Mouse (Mus musculus): ENCODE results near the gene Ogfod1.
"Not testable (repeated sequence)": the region's sequence is repeated elsewhere in the genome, so short reads cannot be mapped to it uniquely, and the experiment has no call there.

Gene Ogfod1

DNA sequence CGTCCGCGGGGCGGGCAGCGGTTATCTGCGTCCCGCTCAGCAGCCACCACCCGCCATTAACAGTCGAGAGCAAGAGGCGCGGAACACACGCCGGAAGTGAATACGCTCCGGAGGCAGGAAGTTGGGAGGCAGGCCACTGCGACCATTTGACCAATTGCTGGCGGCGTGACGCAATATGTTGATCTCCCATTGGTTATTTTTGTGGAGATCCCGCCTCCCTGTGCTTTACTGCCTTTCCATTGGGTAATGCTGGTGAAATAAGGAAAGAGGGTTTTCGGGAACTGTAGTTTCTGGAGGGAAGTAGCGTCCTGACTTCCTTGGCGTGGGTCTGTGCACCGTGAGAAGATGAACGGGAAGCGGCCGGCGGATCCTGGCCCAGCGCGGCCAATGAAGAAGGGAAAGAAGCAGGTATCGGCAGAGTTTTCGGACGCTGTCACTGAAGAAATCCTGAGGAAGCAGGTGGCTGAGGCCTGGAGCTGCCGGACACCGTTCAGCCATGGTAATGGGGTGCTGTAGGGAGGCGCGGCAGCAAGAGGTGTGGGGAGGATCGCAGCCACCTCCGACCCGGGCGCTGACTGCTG is at the start of gene Ogfod1, which contains the start of gene Nudt21:
Ogfod1 (plus strand) TSS at position 255 of the 581 bp plus-strand sequence.
Nudt21 (minus strand) TSS at position 88 of the 581 bp plus-strand sequence.
- in situ Hi-C loops (cut with MboI): no loop called here

DNA sequence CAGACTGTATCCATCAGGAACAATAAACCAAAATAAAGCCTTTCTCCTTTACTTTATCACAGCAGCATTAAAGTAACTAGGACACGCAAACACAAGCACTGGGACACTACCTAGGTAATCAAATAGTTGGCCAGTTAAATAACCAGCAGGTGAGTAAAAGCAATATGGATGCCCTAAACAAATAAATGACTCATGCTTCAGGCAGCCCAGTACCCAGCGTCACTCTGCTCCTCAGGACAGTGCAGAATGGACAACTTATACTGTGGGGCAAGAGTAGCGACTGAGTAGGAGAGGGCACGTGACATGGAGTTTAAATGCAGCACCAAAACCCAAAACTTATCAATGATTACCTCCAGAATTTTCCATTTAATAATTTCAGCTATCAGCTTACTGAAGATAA is 47.3 kb upstream of the Ogfod1 start:
- in situ Hi-C loops (cut with MboI): no loop called here

DNA sequence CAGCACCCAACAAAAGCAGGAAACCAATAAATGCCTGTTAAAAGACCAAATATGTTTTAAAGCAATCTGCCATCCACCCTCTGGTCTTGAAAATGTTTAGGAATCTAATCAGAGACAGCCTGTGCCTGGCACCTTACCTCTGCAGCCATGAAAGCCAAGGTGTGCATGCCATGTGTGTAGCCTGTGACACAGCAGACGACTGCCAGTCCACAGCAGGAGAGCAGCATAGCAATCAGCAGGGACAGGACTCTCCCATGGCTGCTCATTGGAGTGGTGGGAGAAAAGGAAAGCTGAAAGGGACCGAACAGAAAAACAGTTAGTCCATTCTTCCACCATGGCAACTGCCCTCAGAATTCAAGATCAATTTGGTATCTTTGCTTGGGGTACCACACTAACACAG is 38.0 kb upstream of the Ogfod1 start:
- in situ Hi-C loops (cut with MboI): no loop called here

DNA sequence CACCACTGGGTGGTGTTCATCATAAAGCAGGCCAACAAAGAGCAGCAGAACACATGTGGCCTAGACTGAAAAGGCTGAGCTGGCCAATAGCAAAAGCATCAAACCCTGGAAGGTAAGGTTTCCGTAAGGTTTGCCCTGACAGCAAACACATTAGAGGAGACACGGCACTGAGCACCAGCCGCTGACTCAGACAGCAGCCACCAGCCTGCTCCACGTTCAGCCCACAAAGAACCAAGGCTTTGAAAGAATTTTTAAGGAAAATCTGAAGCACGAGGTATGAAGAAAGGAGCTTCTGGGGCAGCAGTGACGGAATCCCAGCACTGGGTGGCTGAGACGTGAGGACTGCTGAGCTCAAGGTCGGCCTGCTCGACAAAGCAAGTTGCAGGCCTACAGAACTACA is 32.9 kb upstream of the Ogfod1 start:
- in situ Hi-C loops (cut with MboI): no loop called here

DNA sequence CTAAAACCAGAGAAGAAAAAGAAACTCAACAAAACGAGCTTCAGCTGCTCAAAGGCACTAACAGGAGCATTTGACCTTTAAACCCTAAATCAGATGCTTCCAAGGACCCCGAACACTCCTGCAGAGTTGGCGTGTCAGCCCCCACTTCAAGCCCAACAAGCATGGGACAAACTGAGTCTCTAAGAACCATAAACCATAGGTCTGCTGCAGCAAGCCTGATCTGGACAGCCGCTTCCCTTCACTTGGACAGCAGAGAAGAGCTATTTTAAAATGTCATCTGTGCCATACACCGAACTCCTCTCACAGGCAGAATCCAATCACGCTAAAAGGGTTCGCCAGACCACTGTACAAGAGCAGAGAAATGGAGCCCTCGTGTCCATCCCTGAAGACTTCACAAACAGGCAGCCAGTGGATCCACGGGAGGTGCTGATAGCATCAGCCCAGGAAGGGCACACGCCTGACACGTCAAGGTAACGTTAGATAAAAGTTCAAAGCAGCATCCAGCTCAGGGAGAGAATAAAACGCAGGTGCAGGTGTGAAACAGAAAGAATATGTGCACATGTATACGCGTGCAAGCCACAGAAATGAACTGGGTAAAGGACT is 27.7 kb upstream of the Ogfod1 start:
- in situ Hi-C loops (cut with MboI): no loop called here

DNA sequence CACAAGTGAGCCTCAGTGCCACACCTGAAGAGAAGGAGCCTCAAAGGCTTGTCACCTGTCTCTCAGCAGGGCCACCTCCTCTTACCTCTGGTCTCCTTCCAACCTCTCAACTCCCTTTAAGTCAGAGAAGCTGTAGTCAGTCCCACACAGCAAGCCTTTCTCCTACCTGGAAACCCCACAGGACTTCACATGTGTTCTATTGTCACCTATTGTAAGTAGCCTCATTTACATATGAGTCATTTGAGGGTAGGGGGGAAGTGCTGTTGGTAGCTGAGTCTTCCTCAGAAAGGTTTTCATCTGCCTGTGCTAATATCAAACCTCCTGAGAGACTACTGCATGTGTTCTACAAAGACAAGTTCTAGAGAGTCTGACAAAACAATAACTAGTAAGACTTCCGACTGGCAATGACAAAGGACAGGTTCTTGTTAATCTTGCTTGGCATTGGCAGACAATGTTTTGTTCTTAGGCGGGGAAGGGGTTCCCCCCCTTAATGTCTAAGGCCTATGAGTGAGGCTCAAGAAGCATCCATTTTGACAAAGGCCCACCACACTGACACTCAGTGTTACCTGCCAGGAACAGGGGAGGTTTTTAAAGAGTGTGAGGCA is 26.8 kb upstream of the Ogfod1 start:
- in situ Hi-C loops (cut with MboI): no loop called here

DNA sequence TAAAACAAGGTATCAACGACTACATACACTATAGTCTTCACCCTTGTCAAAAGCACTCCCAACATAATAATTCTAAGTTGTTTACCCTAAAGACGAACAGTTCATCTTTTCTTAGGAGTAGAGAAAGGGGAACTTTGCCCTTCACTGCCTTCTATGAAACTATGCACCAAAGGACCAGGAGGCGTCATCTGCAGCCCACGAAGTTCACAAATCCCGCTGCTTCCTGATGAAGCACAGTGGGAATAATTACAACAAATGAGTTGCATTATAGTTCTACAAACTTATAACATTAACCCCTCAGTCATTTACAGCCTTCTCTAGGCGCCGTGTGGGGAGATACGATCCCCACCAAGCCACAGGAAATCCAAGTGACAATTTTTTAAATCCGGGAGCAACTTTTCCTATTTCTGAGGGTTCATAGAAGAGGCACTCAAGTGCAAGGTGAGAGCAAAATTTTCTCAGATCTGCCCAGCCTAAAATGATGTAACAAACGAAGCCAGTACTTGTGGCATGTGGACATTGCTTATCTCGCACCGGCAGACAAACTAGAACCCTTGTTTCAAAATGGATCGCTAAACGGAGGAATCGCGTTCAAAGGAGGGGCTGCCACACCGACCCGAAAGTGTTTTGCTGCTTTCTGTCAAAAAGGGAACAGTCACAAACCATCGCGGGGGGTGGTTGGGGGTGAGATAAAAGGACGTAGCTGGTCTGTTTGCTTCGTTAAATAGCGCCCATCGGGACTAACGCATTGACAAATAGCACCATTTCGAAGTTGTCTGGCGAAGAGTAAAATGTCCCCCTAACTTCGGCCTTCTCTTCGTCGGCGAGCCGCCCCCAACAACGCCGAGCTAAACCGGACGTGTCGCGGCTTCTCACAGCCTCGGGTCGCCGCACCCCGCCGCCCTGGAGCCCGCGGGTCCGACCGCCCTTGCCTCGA is 25.7 kb upstream of the Ogfod1 start:
- in situ Hi-C loops (cut with MboI): no loop called here

DNA sequence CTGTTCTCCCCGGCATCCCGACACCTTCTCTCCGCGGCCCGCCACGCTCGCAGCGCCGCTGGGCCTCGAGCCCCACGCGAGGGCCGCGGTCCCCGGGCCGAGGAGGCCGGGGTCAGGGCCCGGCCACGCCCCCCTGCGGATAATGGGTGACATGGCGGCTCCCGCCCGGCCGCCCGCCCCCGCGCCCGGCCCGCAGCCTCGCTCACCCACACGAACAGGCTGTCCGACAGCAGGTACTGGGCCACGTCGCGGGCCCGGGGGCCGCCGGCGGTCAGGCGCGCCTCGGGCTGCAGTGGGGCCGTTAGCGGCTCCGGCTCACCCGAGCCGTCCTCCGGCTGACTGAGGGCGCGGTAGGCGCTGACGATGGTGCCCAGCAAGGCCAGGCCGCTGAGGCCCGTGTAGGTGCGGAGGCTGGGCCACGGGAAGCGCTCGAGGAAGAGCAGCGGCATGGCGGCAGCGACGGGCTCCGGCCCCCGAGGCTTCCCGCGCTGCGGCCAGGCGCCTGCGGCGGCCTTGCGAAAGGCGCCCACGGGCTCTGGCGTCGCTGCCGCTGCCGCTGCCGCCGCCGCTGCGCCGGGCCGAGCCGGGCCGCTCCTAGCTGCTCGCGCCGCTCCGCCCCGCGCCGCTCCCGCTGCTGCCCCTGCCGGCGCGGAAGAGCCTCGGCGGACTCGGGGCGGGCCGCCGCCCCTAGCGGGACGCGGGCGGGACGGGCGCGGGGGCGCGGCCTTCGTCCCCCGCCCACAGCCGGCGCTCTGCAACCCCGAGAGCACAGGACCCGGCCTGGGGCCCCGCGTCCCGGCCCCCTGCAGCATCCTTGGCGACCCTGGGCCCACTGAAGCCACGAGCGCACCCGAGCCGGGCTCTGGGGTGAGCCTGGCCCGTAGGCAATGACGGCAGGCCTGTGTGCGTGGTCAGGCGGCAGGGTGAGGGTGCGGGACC is 24.7 kb upstream of the Ogfod1 start, which contains the start of gene Amfr:
Amfr (minus strand) TSS at position 830 of the 939 bp plus-strand sequence.
- in situ Hi-C loops (cut with MboI): no loop called here

DNA sequence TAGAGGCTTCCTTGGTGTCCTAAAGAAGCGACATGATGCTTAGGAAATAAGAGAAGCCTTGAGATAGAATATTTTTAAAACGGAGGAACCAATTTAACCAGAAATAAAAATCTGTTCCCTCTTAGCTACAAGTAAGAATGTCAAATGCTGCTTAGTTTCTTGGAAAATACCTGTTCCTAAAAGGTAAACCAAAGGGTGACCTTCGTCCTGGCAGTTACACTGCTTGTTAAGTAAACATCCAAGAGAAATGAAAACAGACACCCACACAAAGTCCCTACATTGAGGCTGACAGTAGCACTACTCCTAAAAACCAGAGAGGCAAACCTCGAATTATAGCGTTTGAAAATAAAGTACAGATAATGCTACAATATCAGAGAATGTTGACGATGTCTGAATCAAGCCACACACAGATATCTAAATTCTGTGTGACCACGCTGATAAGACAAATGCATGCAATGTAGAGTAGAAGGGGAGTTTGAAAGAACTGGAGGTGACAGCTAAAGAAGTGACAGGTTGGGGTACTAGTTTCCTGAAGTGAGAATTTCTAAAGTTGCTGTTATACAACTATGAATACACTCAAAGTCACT is 23.9 kb upstream of the Ogfod1 start:
- in situ Hi-C loops (cut with MboI): no loop called here

DNA sequence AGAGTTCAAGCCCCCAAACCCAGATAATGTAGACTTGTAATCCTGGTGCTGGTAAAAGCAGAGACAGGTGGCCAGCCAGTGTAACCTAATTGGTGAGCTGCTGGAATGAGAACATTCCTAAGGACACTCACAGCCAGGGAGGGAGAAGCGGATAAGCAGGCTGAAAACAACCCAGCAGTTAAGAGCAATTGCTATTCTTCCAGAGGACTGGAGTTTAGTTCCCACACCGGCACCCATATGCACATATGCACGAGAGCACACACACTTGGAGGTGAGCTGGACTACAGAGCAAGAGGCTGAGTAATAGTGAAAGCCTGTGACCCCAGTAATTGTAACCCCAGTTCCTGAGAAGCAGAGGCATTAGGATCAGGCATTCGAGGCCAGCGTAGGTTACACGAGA is 13.1 kb upstream of the Ogfod1 start:
- in situ Hi-C loops (cut with MboI): no loop called here

DNA sequence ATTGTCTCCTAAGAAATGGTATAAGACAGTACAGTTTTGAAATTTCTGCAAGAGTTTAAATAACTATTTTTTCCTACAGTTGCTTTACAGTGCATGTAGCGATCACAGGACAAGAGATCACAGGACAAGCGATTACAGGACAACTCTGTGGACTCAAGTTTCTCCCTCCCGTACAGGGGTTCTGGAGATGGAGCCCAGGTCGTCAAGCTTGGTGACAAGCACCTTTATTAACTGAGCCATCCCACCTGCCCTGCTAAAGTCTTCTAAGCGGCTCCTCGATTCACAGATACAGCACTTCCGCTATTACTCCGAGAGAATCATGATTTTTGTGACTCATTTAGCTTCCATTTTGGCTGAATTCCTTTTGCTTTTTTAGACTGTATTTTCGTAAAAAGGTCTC is 7.3 kb upstream of the Ogfod1 start:
- in situ Hi-C loops (cut with MboI): no loop called here

DNA sequence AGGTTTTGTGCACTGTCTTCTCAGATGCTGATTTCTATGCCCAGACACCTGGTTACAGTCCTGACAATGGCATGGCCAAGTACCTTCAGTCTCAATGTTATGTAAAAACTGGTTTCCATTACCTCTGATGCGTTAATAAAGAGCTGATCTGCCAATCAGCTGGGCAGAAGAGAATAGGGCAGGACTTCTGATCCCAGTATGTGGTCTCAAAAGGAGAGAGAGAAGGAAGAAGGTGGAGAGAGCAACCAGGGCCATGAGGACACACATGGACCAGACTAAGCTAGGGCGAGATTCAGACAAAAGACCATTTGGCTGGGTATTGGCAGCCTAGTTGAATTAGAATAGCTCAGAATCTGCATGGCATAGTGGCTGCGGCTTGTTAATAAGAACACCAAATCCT is 3.4 kb upstream of the Ogfod1 start:
- in situ Hi-C loops (cut with MboI): no loop called here

DNA sequence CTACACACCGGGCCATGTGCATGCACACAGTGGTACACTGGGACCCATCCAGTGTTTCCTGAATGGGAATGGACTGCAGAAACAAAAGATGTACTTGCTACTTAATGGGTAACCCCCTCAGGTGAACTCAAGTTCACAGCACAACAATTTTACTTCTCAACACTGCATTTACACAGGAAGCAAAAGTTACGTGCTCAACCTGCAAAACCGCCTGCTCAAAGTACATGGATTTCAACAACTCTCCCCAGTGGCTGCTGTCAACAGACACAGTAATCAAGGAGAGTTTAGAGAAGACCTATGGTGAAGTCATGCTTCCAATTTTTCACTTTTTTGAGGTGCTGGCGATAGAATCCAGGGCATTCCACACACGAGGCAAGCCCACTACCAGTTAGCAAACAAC is 1.8 kb upstream of the Ogfod1 start:
- in situ Hi-C loops (cut with MboI): no loop called here

DNA sequence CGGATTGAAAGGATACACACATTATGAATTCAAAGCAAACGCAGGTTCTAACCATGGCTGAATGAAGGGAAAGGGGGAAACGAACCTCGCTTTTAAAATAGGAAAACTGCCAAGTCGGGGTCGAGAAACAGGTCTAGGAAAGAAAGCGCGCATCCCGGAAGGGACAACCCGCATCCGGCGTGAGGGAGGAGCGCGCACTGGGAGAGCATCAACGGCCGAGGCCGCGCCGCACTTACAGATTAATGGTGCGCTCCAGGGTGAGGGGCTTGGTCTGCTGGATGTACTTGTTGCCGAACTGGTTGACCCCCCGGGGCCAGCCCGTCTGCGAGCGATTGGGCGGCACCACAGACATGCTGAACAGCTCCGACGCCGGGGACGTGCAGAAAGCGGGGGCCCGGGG is 457 bp upstream of the Ogfod1 start:
- in situ Hi-C loops (cut with MboI): not testable (repeated sequence)

DNA sequence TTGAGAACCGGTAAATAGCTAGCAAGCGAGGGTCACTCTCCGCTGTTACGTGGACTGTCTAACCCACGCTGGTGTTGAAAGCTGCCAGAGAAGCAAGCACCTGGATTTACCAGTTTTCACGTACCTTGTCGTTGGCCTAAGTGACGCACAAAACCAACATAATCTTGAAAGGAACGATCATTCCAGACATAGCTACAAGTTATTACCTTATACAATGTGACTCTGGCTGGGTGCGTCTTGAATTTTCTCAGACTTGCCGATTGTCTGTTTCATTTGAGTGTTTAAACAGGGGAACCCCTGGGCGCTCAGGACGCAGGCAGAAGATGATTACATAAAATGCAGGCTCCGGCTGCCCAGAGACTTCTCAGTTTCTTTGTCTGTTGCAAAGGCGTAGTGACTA is 808 bp downstream of the Ogfod1 start:
- in situ Hi-C loops (cut with MboI): no loop called here

DNA sequence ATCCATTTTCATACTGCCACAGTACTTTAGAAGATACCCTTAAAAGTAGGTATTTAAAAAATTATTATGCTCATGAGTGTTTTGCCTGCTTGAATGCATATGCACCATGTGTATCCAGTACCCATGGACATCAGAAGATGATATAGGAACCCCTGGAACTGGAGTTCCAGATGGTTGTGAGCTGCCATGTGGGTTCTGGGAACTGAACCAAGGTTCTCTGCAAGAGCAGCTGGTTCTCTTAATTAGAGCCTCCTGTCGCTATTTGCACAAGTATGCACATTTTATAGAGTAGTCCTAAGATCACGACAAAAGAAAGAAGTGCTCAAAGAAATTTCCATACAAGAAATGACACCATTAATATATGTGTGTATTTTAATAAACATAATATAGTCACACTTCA is 10.8 kb downstream of the Ogfod1 start:
- in situ Hi-C loops (cut with MboI): no loop called here

DNA sequence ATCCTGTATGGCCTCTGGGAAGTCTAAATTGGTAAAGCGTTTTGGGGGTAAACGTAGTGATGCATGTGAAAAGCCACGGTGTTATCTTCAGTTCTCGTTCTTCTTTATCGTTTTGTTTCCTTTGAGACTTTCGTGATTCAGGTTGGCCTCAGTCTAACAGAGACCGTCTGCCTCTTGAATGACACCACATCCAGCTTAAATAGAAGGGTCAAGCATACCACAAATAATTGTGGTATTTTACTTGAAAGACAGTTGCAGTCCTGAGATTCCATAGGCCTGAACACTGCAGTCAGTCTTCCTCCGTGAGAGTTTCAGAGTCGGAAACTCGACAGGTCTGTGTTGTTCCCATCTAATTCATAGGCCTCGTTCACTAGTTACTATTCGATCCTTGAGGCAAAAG is 15.7 kb downstream of the Ogfod1 start:
- in situ Hi-C loops (cut with MboI): no loop called here

DNA sequence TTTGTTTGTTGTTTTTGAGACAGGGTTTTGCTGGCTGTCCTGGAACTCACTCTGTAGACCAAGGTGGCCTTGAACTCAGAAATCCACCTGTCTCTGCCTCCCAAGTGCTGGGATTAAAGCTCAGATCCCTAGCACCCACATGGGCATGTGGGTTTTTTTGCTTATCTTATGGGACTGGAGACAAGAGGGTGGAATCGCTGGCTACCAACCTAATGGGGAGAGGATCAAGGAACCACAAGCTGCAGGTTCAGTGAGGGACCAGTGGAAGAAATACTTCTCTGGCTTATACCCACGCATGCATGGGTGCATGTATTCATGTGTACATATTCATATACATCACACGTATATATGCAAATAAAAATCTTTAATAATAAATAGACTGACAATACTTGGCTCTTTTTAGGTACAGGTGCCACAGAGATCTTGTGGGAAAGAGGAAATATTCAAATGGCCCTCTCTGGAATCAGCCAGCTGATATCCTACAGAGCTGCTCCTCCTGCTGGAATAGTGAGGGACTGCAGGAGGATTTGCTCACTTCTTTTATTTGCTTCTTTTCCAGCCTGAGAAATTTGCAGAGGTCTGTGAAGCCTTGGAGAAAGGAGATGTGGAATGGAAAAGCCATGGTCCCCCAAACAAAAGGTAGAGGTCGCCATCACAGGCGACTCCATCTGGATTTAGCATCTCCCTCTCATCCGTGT is 20.3 kb downstream of the Ogfod1 start:
- in situ Hi-C loops (cut with MboI): no loop called here

DNA sequence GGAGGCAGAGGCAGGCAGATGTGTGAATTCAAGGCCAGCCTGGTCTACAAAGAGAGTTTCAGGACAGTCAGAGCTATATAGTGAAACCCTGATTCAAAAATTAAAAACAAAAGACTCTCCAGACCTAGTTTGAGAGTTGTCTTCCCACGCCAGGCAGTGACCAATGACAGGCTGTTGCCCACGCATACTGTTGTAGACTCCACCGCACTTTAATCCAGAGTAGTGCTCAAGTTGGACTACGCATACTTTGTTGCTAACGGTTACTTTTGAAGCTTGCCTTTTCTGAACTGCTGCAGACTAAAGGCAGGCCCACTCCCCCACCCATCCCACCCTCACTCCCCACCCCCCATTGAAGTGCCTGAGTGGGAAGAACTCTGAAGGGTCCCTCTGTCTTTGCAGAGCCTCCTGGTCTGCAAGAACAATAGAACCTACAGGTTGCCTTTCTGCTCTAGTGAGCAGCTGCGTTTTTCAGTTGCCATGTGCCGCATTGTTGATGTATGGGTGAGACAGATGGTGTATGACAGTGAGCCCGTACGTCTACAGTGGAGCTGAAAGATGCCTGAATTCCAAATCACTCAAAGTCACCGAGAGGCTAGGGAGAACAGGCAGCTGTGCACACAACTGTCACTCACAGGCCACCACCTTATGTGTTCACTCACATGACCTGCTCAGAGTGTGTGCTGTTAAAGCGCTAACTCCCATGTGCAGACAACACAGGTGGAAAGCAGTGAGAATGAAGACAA is 29.3 kb downstream of the Ogfod1 start:
- in situ Hi-C loops (cut with MboI): no loop called here

DNA sequence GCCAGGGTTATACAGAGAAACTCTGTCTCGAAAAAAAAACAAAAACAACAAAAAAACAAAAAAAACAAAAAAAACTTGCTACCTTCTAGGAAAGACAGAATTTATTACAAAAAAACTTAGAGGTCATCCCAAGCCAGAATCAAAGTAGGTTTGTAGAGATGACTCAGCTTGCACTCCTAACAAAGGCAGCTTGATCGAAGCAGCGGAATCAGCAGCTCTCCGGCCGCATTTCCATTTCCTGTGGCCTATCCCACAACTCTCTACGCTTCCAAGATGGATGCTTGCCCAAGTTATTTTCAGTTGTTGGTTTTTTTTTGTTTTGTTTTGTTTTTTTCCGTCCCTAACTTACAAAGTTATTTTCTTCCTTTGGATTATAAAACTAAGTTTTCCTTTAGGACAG is 31.8 kb downstream of the Ogfod1 start:
- in situ Hi-C loops (cut with MboI): no loop called here

All from mature B cell (primary cell).